Mouse (Mus musculus) myocyte (in vitro differentiated cells): Measurements from ENCODE around the gene Pkdrej. TPM values are rescaled to one million over a fixed set of nuclear protein-coding genes. Genes with fewer than 3 reads are reported as not detected.

ENCODE experiments used
- H3K27me3 ChIP-seq: one replicate; pipeline ENCODE4 v1.6.1; 2011; ENCODE audit not compliant: control insufficient read depth, insufficient read depth, insufficient read length
- H3K36me3 ChIP-seq: one replicate; pipeline ENCODE4 v1.6.1; 2011; ENCODE audit not compliant: control insufficient read depth, insufficient read depth
- H3K4me2 ChIP-seq: one replicate; pipeline ENCODE4 v1.6.1; 2011; ENCODE audit warnings: low read depth, control low read depth
- H3K4me3 ChIP-seq: one replicate; pipeline ENCODE4 v1.5.1; 2011; ENCODE audit warnings: mild to moderate bottlenecking, control low read depth, moderate library complexity
- H3K79me2 ChIP-seq: one replicate; pipeline ENCODE4 v1.6.1; 2011; ENCODE audit not compliant: control insufficient read depth, insufficient read depth
- H3ac ChIP-seq: one replicate; pipeline ENCODE4 v1.6.1; 2011; ENCODE audit not compliant: control insufficient read depth, insufficient read length
- CEBPB ChIP-seq: IDR thresholded peaks from 2 replicates; pipeline ENCODE4 v1.6.1; 2011; ENCODE audit warnings: mild to moderate bottlenecking, moderate library complexity; ENCODE audit not compliant: poor library complexity, insufficient read depth, severe bottlenecking
- E2F4 ChIP-seq: IDR thresholded peaks from one replicate; pipeline ENCODE4 v1.6.1; 2011; ENCODE audit warnings: mild to moderate bottlenecking, control low read depth, moderate library complexity; ENCODE audit not compliant: insufficient read depth
- MAX ChIP-seq: IDR thresholded peaks from one replicate; pipeline ENCODE4 v1.6.1; 2011; ENCODE audit warnings: low read depth, mild to moderate bottlenecking, control low read depth
- MYOD1 ChIP-seq, 3 experiments: IDR thresholded peaks; one replicate each; pipeline ENCODE4 v1.6.1; 2011; ENCODE audit warnings: control low read depth in 2 of 3, low read depth in 2 of 3, mild to moderate bottlenecking in 2 of 3, moderate library complexity in 1 of 3; ENCODE audit not compliant: insufficient read length in 2 of 3, control insufficient read depth in 1 of 3
- MYOG ChIP-seq, 3 experiments: IDR thresholded peaks; one replicate each; pipeline ENCODE4 v1.6.1; 2011; ENCODE audit warnings: control low read depth in 2 of 3, low read depth in 2 of 3, mild to moderate bottlenecking in 2 of 3; ENCODE audit not compliant: insufficient read length in 2 of 3, control insufficient read depth in 1 of 3, insufficient read depth in 1 of 3
- POLR2A ChIP-seq: IDR thresholded peaks from one replicate; pipeline ENCODE4 v1.6.1; 2011; ENCODE audit warnings: low read depth, mild to moderate bottlenecking, control low read depth, moderate library complexity; ENCODE audit not compliant: insufficient read length
- POLR2AphosphoS2 ChIP-seq: IDR thresholded peaks from one replicate; pipeline ENCODE4 v1.6.1; 2011; ENCODE audit warnings: low read depth, control low read depth; ENCODE audit not compliant: insufficient read length
- REST ChIP-seq: IDR thresholded peaks from one replicate; pipeline ENCODE4 v1.6.1; 2011; ENCODE audit warnings: mild to moderate bottlenecking, control low read depth, moderate library complexity; ENCODE audit not compliant: insufficient read depth, insufficient read length
- SRF ChIP-seq: IDR thresholded peaks from one replicate; pipeline ENCODE4 v1.6.1; 2011; ENCODE audit warnings: low read depth; ENCODE audit not compliant: control insufficient read depth, insufficient read length
- TCF12 ChIP-seq: IDR thresholded peaks from one replicate; pipeline ENCODE4 v1.6.1; 2011; ENCODE audit warnings: mild to moderate bottlenecking, control low read depth; ENCODE audit not compliant: poor library complexity, insufficient read depth, severe bottlenecking
- TCF3 ChIP-seq: IDR thresholded peaks from one replicate; pipeline ENCODE4 v1.6.1; 2011; ENCODE audit warnings: low read depth, control low read depth; ENCODE audit not compliant: insufficient read length
- USF1 ChIP-seq: IDR thresholded peaks from one replicate; pipeline ENCODE4 v1.6.1; 2011; ENCODE audit warnings: low read depth, mild to moderate bottlenecking, control low read depth, moderate library complexity
- polyA plus RNA-seq: library from polyadenylated mRNA; unstranded; fragments of >200 nt; fragmentation: generic; extraction: Trizol; gene quantifications from one replicate; pipeline ENCODE4 v1.2.1, GENCODE M21; 2012; ENCODE audit warnings: missing spikeins

The Pkdrej gene
- polyA plus RNA-seq, 1 experiment, result not detected

DNA sequence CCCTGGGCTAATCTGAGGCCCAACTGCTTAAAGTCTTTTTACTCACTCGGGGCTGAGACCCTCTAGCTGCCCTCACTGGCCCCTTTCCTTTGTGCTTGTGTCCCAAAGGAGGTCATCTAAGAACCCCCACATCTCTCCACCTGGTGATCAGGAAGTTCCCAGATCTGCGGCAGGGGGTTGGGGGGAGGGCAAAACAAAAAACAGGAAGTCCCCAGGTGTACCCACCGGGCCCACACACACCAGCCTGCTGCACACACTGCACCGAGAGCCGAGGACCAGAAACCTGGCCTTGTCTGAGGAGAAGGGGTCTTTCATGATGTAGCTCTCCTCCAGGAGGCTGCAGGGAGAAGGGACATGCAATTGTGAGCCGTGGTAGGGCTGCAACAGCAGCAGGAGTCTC lies 13.5 kb downstream of the Pkdrej start:
- H3ac ChIP-seq, result no peak overlapping the region
- no peak overlapping the region for H3K4me2 ChIP-seq
- H3K79me2 ChIP-seq, result no peaks in the 10 kb centered on the region
- H3K4me3 ChIP-seq, result no peak overlapping the region
- H3K36me3 ChIP-seq, result no peaks in the 10 kb centered on the region
- peaks cover 9% of the 10 kb centered on the region for H3K27me3 ChIP-seq
- TF ChIP-seq USF1 (no peak), TCF3 (no peak), MAX (no peak), MYOG (IDR thresholded peaks at IDR 0.05; ENCODE audit: control insufficient read depth in 1 of 3, insufficient read depth in 1 of 3, insufficient read length in 2 of 3, low read depth in 2 of 3) (no peak), REST (no peak), E2F4 (no peak), POLR2A (no peak), SRF (no peak), MYOD1 (IDR thresholded peaks at IDR 0.05; ENCODE audit: control insufficient read depth in 1 of 3, insufficient read length in 2 of 3, low read depth in 2 of 3) (no peak), TCF12 (no peak), POLR2AphosphoS2 (no peak), CEBPB (no peak)

DNA sequence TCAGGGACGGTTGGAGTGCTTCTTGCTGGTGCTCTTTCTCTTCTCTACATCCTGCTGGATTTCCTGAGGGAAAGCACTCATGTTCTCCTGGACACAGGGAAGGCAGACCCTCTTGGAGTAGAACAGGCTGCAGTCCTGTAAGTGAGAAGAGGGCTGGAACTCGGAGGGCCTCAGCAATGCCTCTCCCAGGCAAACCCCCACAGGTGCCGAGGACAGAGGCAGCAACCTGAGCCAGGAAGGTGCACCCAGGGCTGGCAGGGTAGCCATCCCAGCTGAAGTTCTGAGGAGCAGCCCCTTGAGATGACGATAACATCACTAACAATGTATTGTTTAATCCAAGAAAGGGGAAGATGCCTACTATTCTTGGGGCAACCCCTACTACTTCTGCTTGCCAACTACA lies 14.1 kb downstream of the Pkdrej start:
- H3K4me3 ChIP-seq, result no peak overlapping the region
- TF ChIP-seq CEBPB (no peak), POLR2A (no peak), POLR2AphosphoS2 (no peak), TCF3 (no peak), REST (no peak)
- peaks cover 16% of the 10 kb centered on the region for H3K27me3 ChIP-seq
- H3ac ChIP-seq, result no peak overlapping the region
- no peaks in the 10 kb centered on the region for H3K79me2 ChIP-seq
- H3K36me3 ChIP-seq, result no peaks in the 10 kb centered on the region
- H3K4me2 ChIP-seq, result no peak overlapping the region

DNA sequence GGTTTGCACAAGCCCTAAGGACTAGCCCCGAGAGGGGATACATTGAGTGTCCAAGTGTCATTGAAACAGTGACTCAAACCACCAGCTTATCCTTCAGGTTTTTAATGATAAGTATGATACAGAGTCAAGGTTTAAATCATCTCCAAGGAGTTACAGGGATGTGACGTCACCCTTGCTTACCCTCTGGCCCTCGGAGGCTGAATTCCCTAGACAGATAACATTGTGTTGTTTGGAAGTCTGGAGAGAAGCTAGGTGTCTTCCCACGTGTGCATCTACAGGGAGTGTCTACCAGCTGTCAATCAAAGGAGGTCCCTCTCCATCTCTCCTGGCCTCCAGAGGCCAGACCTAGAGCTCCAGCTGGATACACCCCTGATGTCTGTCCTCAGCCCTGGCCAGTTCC lies 14.6 kb downstream of the Pkdrej start:
- H3K4me3 ChIP-seq, result no peak overlapping the region
- TF ChIP-seq TCF12 (no peak), CEBPB (no peak), POLR2AphosphoS2 (no peak), SRF (no peak), USF1 (no peak), MYOD1 (IDR thresholded peaks at IDR 0.05; ENCODE audit: control insufficient read depth in 1 of 3, insufficient read length in 2 of 3, low read depth in 2 of 3) (no peak)

DNA sequence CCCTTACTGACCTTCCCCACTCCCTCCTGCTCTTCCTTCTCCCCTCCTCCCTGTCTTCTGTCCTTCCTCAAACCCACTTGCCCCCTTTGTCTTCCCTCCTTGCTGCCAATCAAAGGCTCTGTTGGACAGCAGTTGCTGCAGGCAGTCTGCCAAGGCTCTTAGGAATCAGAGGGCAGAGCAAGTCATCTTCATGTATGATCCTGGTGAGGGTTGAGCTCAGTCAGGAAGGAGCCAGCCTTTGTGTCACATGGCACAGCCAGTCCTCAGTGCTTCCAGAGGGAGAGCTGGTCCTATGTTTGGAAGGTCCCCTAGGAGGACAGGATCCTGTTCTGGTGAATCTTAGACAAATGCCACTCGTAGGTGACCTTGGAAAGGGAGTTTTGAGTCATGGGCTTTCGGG lies 18.6 kb downstream of the Pkdrej start:
- no peak for TF ChIP-seq POLR2AphosphoS2
- no peak for TF ChIP-seq E2F4
- no peak for TF ChIP-seq MAX
- no peak for TF ChIP-seq USF1
- no peak for TF ChIP-seq CEBPB
- TF ChIP-seq TCF12, result no peak
- TF ChIP-seq POLR2A, result no peak
- TF ChIP-seq SRF, result no peak
- no peak for TF ChIP-seq MYOG (IDR thresholded peaks at IDR 0.05; ENCODE audit: control insufficient read depth in 1 of 3, insufficient read depth in 1 of 3, insufficient read length in 2 of 3, low read depth in 2 of 3)
- no peak for TF ChIP-seq REST
- no peak for TF ChIP-seq MYOD1 (IDR thresholded peaks at IDR 0.05; ENCODE audit: control insufficient read depth in 1 of 3, insufficient read length in 2 of 3, low read depth in 2 of 3)
- TF ChIP-seq TCF3, result no peak
- Histone ChIP-seq H3K79me2 (no peaks in the 10 kb centered on the region), H3K36me3 (no peaks in the 10 kb centered on the region), H3K4me2 (no peak overlapping the region), H3ac (no peak overlapping the region), H3K4me3 (no peak overlapping the region), H3K27me3 (peaks cover 46% of the 10 kb centered on the region)

More for the DNA sequence above, 14.6 kb downstream of the Pkdrej start:
- H3K27me3 ChIP-seq, result peaks cover 18% of the 10 kb centered on the region
- no peaks in the 10 kb centered on the region for H3K36me3 ChIP-seq
- no peak overlapping the region for H3K4me2 ChIP-seq
- no peak overlapping the region for H3ac ChIP-seq
- no peaks in the 10 kb centered on the region for H3K79me2 ChIP-seq

DNA sequence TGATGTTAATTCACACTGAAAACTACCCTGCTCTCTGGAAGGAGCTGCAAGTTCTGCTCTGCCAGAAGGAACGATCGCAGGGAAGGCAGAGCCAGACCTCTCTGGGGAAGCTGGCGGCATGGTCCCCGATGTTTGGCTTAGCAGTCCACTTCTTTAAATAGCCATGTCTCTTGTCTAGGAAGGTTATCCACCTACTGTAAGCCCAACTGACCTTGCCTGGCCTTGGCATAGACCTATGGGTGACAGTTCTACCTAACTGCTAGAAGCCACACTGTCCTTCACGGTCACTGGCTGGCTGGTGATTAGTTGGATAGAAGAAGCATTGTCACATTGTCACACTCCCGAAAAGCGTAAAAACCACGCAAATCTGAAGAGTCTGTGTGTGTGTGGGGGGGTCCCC lies 22.9 kb downstream of the Pkdrej start:
- H3K79me2 ChIP-seq, result no peaks in the 10 kb centered on the region
- H3K4me3 ChIP-seq, result no peak overlapping the region
- no peak for TF ChIP-seq POLR2A
- H3K27me3 ChIP-seq, result peaks cover 67% of the 10 kb centered on the region
- H3K4me2 ChIP-seq, result no peak overlapping the region
- no peak overlapping the region for H3ac ChIP-seq
- no peaks in the 10 kb centered on the region for H3K36me3 ChIP-seq

DNA sequence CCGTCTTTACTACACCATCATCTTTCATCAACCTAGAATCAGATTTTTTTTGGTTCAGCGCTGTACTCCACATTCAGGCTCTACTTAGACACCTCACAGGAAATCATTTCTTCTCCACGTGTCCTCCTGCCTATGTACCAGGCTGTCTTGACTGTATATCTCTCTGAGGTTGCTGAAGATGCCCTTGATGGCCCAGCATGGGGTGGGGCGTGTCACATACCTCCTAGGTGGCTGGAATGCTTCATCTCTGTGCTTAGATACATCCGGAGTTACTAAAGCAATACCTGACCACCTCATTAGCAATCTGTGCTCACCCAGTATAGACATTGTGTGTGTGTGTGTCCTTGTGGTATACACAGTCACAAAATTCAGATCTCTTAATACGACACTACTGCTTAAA lies 26.0 kb downstream of the Pkdrej start:
- H3ac ChIP-seq, result no peak overlapping the region
- peaks cover 60% of the 10 kb centered on the region for H3K27me3 ChIP-seq
- H3K4me2 ChIP-seq, result no peak overlapping the region
- H3K4me3 ChIP-seq, result no peak overlapping the region
- no peaks in the 10 kb centered on the region for H3K79me2 ChIP-seq
- no peaks in the 10 kb centered on the region for H3K36me3 ChIP-seq
- TF ChIP-seq MYOD1 (IDR thresholded peaks at IDR 0.05; ENCODE audit: control insufficient read depth in 1 of 3, insufficient read length in 2 of 3, low read depth in 2 of 3) (no peak), CEBPB (no peak), MYOG (IDR thresholded peaks at IDR 0.05; ENCODE audit: control insufficient read depth in 1 of 3, insufficient read depth in 1 of 3, insufficient read length in 2 of 3, low read depth in 2 of 3) (no peak), POLR2A (no peak), REST (no peak), SRF (no peak), POLR2AphosphoS2 (no peak), E2F4 (no peak), TCF12 (no peak), USF1 (no peak), MAX (no peak), TCF3 (no peak)
